Mouse (Mus musculus) liver, adult 2 months (tissue): ENCODE data around the gene Map4k2.

Source experiments
- CTCF ChIP-seq: fragments of 200-500 bp; IDR thresholded peaks from 2 replicates; pipeline ENCODE4 v1.5.1; 2011; ENCODE audit warnings: low read depth, low read length, control low read depth
- POLR2A ChIP-seq: fragments of 200-500 bp; IDR thresholded peaks from 2 replicates; pipeline ENCODE4 v1.6.1; 2011; ENCODE audit warnings: low read length, control low read depth; ENCODE audit not compliant: insufficient read depth; ENCODE audit errors: extremely low read depth

- TF ChIP-seq CTCF (no peak), POLR2A (peak; percentile 57)
These were observed 22.7 kb downstream of the Map4k2 start, which contains the start of gene Sf1 for GRCm38 (mm10) chr19:6363411-6364240.
